Mouse (Mus musculus): ENCODE results near the gene Rab3c.
A peak's percentile ranks its signal among the peaks of the same experiment; 100 is the strongest.

- TF ChIP-seq POLR2A (IDR thresholded peaks at IDR 0.05; ENCODE audit: extremely low read depth, insufficient read depth, low read length) (no peak), CTCF (IDR thresholded peaks at IDR 0.05; ENCODE audit: extremely low read depth, insufficient read depth, low read length) (peak; percentile 81)
Measured at GRCm38 (mm10) chr13:110018431-110018901, 262.3 kb downstream of the Rab3c start.

Data from cortical plate, adult 2 months (tissue).